Mouse (Mus musculus): ENCODE measurements around the gene Noto.

Gene Noto

GRCm38 (mm10) chr6:85423836-85424379 is at the start of gene Noto:
TSS of gene Noto (plus strand) at chr6:85423886.
- no peak for DNase-seq (ENCODE audit: extremely low read depth, low read depth)

DNA sequence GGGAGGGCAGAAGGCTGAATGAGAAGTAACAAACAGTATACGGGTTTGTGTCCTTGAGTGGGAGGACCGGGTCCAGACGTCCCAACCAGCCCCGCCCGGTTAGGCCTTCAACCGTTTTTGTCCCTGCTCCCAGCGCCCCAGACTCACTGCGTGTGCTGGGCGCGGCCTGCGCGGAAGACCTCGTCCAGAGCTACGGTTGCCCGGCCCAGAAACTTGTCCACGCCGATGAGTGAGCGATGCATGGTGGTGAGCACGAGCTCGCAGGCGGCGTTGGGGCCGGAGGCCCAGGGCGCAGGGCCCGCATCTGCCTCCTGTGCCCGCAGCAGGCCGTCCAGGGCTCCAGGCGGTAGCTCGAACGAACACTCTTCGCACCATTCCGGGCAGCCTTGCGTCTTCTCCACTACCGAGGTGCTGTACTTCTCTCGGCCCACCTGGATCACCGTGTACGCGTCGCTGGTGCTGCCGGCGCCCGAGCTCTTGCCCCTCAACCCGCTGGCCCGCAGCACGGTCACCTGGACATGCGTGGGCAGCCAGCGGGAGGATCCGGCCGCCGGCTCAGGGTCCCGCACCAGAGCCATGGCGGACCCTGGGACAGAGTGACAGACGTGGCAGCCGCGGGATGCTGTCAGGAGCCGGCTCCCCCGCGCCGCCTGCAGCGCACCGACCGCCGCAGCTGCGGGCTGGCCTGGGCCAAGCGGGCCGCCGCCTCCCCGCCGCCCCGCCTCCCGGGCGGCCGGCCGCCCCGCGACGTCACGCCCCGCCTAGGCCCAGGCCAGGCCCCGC is 49.5 kb upstream of the Noto start, which contains the start of gene Rab11fip5:
Rab11fip5 (minus strand) TSS at position 684 of the 783 bp plus-strand sequence.
- no peak for DNase-seq (ENCODE audit: extremely low read depth, low read depth)

DNA sequence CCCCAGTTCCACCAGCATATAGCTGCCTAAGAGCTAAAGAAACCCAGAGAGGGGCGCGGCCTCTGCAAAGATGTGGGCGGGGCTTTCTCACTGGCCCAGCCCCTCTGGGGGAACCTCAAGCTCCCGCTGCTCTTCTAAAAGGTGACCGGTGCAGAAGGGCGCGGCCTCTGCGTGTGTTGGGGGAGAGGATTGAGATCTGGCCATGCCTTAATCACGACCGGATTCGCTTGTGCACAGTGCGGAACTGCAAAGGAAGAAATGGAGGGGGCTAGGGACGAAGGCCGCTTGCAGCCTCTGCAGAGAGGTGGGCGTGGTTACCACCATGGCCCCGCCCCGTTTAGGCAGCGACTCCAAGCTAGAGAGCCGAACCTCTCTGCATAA is 49.0 kb upstream of the Noto start:
- peak; percentile 75 for DNase-seq (ENCODE audit: extremely low read depth, low read depth)

DNA sequence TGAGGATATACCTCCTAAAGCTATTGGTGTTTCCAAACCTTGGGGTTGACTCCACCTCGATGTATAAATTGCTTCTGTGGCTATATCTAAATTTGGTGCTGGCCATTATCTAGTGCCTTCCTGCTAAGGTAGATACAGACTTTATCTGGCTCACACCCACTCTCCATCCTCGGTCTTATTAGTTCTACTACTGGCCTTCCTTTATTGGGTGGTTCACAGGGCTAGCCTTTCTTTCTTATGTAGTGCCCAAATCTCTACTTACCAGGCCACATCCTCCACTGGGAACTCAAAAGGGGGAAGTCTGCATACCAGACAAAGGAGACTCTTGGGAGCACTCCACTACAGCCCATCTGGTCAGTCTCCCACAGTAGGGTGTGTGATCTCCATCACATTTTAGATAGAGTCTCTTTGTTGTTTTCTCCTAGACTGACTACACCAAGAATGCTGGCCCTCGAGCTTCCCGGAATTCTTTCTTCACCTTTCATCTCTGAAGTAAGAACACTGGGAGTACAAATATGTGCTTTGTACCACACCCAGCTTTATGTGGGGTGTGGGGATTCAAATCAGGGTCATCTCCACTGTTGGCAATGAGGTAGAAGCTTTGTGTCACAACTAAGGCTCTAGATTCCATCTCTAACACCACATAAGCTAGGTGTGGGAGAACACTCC is 46.5 kb upstream of the Noto start:
- DNase-seq (ENCODE audit: extremely low read depth, low read depth), result peak; percentile 50

DNA sequence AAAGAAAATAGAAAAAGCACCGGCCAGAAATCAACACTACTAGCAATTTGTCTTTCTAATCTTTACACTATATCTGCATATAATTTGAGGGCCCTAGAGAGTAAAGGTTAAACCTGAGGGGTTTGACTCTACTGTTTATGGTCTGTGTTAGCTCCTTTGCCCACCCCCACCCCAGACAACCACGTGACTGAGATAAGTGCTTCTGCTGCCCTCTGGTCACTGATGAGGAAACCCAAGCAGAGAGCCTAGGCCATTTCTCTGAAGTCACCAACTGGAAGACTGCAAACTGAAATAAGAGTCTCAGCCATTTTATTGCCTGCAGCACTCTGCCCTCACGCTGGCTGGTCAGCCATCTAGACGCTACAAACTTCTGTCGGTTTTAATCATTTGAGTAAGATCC is 45.8 kb upstream of the Noto start:
- DNase-seq (ENCODE audit: extremely low read depth, low read depth), result no peak

GRCm38 (mm10) chr6:85378629-85379028 is 45.1 kb upstream of the Noto start:
- DNase-seq (ENCODE audit: extremely low read depth, low read depth), result no peak

DNA sequence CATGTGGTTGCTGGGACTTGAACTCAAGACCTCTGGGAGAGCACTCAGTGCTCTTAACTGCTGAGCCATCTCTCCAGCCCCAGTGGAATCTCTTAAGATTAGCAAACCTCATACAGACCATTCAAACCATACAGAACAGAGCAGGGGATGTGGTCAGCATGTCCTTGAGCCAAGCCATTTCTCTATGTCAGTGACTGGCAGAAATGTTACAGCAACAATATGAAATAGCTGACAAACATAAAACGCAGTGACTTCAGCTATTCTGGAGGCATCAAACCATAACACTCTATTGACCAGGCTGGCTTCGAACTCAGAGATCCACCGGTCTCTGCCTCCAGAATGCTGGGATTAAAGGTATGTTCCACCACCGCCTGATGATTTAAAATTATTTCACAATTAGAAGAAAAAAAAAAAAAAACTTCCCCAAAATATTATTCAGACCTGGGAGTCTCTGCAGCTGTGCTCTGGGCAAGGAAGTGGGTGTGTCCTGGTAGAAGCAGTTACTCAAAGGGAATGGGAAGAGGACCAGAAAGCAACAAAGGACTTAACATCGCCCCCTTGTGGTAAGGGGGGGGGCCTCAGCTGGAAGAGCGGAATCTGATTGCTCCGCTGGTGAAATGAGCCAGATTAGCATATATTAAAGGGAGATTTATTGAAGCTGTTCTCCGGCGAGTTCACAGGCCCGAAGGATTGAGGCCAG is 43.3 kb upstream of the Noto start:
- peak; percentile 85 for DNase-seq (ENCODE audit: extremely low read depth, low read depth)

DNA sequence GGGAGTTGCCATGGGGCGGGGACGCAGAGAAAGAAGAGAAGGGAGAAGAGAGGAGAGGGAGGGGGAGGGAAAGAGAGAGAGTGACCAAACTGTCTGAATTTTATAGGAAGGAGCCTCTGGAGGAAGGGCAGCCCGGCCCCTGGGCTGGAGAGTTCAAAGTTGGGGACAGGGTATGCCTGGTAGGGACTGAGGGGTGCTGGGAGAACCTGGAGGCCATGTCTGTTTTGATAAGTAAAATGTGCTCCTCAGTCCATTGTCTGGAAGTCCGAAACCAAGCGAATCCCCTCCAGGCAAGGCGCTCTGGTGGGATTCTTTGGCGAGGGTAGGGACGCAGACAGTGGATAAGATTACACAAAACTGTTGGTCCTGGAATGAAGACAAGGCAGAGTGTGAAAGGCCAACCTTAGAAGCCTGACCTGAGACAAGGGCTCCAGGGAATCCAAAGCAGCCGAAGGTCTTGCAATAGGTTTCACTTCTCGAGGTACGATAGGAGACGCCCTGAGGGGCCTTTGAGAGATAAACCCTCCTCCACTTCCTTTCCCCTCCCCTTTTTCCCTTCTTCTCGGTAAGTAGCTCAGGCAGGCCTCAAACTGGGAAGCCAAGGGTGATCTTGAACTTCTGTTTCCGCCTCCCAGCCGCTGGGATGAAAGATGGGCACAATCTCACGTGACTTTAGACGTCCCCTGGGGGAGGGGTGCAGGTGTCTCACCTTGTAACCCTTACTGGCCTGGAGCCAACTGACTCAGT is 42.6 kb upstream of the Noto start:
- peak; percentile 74 for DNase-seq (ENCODE audit: extremely low read depth, low read depth)

- DNase-seq (ENCODE audit: extremely low read depth, low read depth), result no peak
These were observed 42.1 kb upstream of the Noto start for GRCm38 (mm10) chr6:85381648-85382020.

- no peak for DNase-seq (ENCODE audit: extremely low read depth, low read depth)
These were observed 40.9 kb upstream of the Noto start for GRCm38 (mm10) chr6:85382791-85383190.

- DNase-seq (ENCODE audit: extremely low read depth, low read depth), result peak; percentile 56
These were observed 35.1 kb upstream of the Noto start for GRCm38 (mm10) chr6:85388608-85389007.

DNA sequence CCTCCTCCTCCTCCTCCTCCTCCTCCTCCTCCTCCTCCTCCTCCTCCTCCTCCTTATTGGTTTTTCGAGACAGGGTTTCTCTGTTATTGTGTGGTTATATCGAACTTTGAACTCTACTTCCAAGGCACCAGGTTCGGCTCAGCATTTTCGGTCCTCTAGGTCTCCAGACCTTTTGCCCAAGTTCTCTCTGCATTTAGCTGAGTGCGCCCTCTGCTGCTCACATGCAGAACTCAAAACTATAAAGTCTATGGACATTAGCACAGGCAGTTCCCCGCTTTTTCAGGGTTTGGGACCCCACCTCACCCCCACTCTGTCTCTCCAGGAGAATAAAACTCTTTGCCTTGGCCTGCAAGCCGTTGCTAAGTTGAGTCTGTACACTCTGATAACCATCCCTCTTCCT is 31.9 kb upstream of the Noto start:
- no peak for DNase-seq (ENCODE audit: extremely low read depth, low read depth)

GRCm38 (mm10) chr6:85395360-85395759 is 28.3 kb upstream of the Noto start:
- no peak for DNase-seq (ENCODE audit: extremely low read depth, low read depth)

GRCm38 (mm10) chr6:85397165-85397564 is 26.5 kb upstream of the Noto start:
- DNase-seq (ENCODE audit: extremely low read depth, low read depth), result no peak

DNA sequence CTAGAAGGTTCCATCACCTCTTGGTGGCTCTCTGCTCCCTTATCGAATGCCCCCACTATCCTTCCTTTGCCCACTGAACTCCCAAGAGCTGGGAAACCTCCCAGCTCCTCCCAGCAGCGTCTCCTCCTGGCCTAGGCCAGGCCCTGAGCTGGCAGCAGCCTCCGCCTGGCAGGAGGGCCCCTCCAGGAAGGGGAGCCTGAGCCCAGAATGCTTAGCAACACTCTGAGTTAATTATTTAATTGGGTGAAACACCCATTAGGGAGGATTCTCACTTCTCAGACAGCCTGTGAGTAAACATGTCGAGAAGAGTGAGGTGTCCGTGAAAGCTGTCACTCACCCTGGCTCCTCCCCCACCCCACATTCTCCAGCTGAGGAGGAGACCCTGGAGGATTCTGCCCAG is 24.0 kb upstream of the Noto start:
- no peak for DNase-seq (ENCODE audit: extremely low read depth, low read depth)

- no peak for DNase-seq (ENCODE audit: extremely low read depth, low read depth)
These were observed 21.1 kb upstream of the Noto start for GRCm38 (mm10) chr6:85402613-85403012.

DNA sequence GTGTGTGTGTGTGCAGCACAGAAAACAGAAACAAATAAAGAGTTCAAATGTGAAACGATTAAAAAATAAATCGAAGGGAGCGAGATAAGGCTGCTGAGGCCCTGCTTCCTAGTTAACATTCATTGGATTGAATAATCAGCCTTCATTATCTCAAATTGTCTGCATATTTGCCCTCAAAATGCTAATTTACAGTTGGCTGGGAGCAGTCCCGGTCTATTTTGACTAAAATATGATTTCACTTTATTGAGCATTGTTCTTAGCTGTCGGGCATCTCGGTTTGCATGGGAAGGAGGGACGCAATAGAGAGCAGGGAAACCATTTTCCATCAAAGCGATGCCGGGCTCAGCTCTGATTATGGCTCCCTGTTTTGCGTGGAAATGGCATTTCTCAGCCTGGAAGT is 20.6 kb upstream of the Noto start:
- no peak for DNase-seq (ENCODE audit: extremely low read depth, low read depth)

GRCm38 (mm10) chr6:85409003-85409402 is 14.7 kb upstream of the Noto start:
- DNase-seq (ENCODE audit: extremely low read depth, low read depth), result no peak

DNA sequence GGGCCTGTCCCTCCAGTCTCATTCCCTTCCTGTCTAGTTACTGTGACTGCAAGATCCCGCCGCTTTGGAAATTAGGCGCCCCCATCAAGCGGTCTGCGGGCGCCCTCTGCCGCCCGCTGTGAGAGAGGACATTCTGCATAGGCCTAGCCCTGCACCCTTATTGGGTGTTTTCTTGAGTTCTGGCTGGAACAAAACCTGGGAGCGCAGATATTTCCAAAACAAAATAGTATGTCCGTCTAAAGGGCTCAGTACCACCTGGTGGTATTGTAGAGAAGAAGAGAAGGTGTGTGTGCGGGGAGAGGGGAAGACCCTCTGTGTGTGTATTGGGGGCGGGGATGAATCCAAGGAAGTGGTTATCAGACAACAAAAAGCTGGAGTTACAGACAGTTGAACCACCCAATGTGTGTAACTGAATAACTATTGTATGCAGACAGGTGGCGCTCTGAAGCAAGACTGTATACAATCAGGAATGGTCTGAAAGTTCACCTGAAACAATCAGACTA is 12.9 kb upstream of the Noto start:
- DNase-seq (ENCODE audit: extremely low read depth, low read depth), result peak; percentile 66

GRCm38 (mm10) chr6:85415829-85416228 is 7.9 kb upstream of the Noto start:
- DNase-seq (ENCODE audit: extremely low read depth, low read depth), result no peak

DNA sequence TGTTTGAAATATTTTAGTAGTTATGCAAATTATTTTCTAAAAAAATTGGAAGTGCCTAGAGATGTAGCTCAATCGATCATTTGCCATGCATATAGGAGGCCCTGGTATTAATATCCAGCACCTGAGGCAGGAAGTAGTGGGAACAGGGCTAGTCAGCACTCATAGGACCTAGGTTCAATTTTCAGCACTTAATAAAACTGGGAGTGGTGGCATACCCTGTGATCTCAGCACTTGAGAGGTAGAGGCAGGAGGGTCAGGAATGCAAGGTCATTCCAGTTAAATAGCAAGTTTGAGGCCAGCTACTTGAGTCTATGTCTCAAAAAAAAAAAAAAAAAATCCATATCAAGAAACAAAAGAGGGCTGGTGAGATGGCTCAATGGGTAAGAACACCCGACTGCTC is 4.5 kb upstream of the Noto start:
- no peak for DNase-seq (ENCODE audit: extremely low read depth, low read depth)
